Mouse (Mus musculus) heart, embryonic 16.5 days (tissue): ENCODE measurements around the gene Rsrp1. TPM values are rescaled to one million over a fixed set of nuclear protein-coding genes. Genes with fewer than 3 reads are reported as not detected.
A peak's percentile ranks its signal among the peaks of the same experiment; 100 is the strongest.

Experiments used
- ATAC-seq: fragments of 200-750 bp; cut with Nextera tagmentation; replicated peaks from 2 replicates; pipeline ENCODE4 v1.8.0; 2017; ENCODE audit warnings: moderate number of reproducible peaks; ENCODE audit not compliant: insufficient read depth, low FRiP score; ENCODE audit errors: extremely low read depth
- H3K27ac ChIP-seq: fragments of 300-500 bp; sonication (generic); 2 replicates; pipeline ENCODE4 v1.5.1; 2014; ENCODE audit warnings: mild to moderate bottlenecking, low read length, control low read depth, moderate library complexity
- H3K27me3 ChIP-seq: fragments of 300-500 bp; sonication (generic); 2 replicates; pipeline ENCODE4 v1.6.1; 2014; ENCODE audit warnings: low read length, mixed read lengths; ENCODE audit not compliant: control insufficient read depth, insufficient read depth
- H3K36me3 ChIP-seq: fragments of 300-500 bp; sonication (generic); 2 replicates; pipeline ENCODE4 v1.6.1; 2014; ENCODE audit not compliant: control insufficient read depth, insufficient read depth
- H3K4me1 ChIP-seq: fragments of 300-500 bp; sonication (generic); 2 replicates; pipeline ENCODE4 v1.6.1; 2014; ENCODE audit warnings: low read length, mixed read lengths; ENCODE audit not compliant: control insufficient read depth, insufficient read depth
- H3K4me2 ChIP-seq: fragments of 300-500 bp; sonication (generic); 2 replicates; pipeline ENCODE4 v1.6.1; 2014; ENCODE audit warnings: low read depth, mild to moderate bottlenecking, control low read depth, low read length
- H3K4me3 ChIP-seq: fragments of 300-500 bp; sonication (generic); 2 replicates; pipeline ENCODE4 v1.5.1; 2014; ENCODE audit warnings: mild to moderate bottlenecking, control low read depth, low read length
- H3K9ac ChIP-seq: fragments of 300-500 bp; sonication (generic); 2 replicates; pipeline ENCODE4 v1.6.1; 2014; ENCODE audit warnings: low read length, control low read depth
- H3K9me3 ChIP-seq: fragments of 300-500 bp; sonication (generic); replicated peaks from 2 replicates; pipeline ENCODE4 v1.6.1; 2016; ENCODE audit warnings: low read length; ENCODE audit not compliant: control insufficient read depth
- WGBS: fragments of 180-500 bp; shearing (Covaris S2); extraction: QIAGEN DNeasy Blood & Tissue Kit; methylation state at CpG from one replicate; pipeline ENCODE4 v1.1.7; 2014; 5-methylcytosine and 5-hydroxymethylcytosine counted together
- polyA plus RNA-seq: library from polyadenylated mRNA; unstranded; fragments of >200 nt; fragmentation: Nextera tagmentation; extraction: Ambion mirVana; gene quantifications from 2 replicates; pipeline ENCODE4 v1.2.1, GENCODE M21; 2015

The Rsrp1 gene
- polyA plus RNA-seq: 399 and 472 TPM in 2 replicates

- Histone ChIP-seq H3K36me3 (peaks cover 30% of the 10 kb centered on the region), H3K4me3 (peak within 1 kb of the TSS; percentile 82), H3K4me1 (peaks cover 17% of the 10 kb centered on the region), H3K4me2 (peak within 1 kb of the TSS; percentile 92), H3K27ac (peak within 1 kb of the TSS; percentile 96), H3K27me3 (no peaks in the 10 kb centered on the region), H3K9me3 (no peaks in the 10 kb centered on the region), H3K9ac (peak within 1 kb of the TSS; percentile 97)
- peak; percentile 95 for ATAC-seq
- 0% methylated on average over 64 of the region's 64 CpGs for WGBS
These were observed at the start of gene Rsrp1 for GRCm38 (mm10) chr4:134923258-134924018. Rsrp1 (plus strand) TSS chr4:134923592.

GRCm38 (mm10) chr4:134876171-134876570 lies 47.2 kb upstream of the Rsrp1 start:
- ATAC-seq: no peak
- H3K4me1 ChIP-seq: 0 out of 2 replicates have a peak, but pooled peaks cover 3% of the 10 kb centered on the region
- H3K4me3 ChIP-seq: no peak overlapping the region
- H3K9ac ChIP-seq: no peak overlapping the region
- H3K9me3 ChIP-seq: no peaks in the 10 kb centered on the region
- WGBS: 80% methylated on average over 9 of the region's 9 CpGs
- no peaks in the 10 kb centered on the region for H3K27me3 ChIP-seq
- no peak overlapping the region for H3K4me2 ChIP-seq
- no peak overlapping the region for H3K27ac ChIP-seq
- H3K36me3 ChIP-seq: no peaks in the 10 kb centered on the region

DNA sequence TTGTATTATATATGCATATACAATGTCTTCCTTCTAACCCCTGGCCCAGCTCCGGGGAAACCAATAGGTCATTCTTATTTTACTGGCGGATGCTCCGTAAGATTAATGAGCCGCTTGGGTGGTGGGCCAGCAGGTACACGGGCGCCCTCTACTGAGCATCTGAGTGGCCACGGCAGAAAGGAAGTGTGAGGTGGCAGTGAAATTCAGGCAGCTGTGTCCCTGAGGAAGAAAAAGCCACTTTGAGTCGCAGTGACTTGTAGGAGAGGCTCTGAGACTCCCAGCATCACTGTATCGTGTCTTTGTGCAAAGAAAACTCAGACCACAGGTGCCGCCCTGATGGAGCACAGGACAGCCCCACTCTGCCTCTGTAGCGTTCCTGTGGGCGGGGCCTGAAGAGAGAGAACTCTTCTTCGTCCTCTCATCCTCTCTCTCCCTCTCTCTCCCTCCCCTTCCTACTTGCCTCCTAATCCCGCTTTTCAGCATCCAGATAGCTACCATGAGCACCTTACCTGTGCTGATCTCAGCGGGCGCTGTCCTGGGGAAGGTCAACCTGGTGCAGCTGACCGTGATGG lies 43.9 kb upstream of the Rsrp1 start:
- no peaks in the 10 kb centered on the region for H3K27me3 ChIP-seq
- ATAC-seq: no peak
- peaks cover 11% of the 10 kb centered on the region; the same call in 1 of the 2 replicates for H3K4me1 ChIP-seq
- no peaks in the 10 kb centered on the region for H3K36me3 ChIP-seq
- no peak overlapping the region for H3K27ac ChIP-seq
- H3K4me3 ChIP-seq: peak overlapping the region; percentile 48
- no peaks in the 10 kb centered on the region for H3K9me3 ChIP-seq
- WGBS: 5% methylated on average over 17 of the region's 17 CpGs
- peak overlapping the region; percentile 70 for H3K4me2 ChIP-seq
- H3K9ac ChIP-seq: peak overlapping the region; percentile 53

DNA sequence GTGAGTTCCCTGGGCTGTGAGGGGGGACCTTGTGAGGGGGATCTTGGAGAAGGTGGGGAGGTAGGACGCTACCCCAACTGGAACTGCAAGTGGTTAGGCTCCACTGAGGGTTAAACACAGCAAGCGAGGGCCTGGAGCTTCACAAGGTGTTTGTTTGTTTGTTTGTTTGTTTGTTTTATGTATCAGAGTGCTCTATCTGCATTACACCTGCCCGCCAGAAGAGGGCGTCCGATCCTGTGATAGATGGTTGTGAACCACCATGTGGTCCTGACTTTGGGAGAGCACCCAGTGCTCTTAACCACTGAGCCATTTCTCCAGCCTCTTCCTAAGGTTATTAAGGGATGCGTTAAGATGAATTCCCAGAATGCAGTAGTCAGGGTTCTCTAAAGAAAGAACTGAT lies 43.4 kb upstream of the Rsrp1 start:
- Histone ChIP-seq H3K36me3 (no peaks in the 10 kb centered on the region), H3K4me2 (peak overlapping the region; percentile 70), H3K4me3 (no peak overlapping the region; the same call in 1 of the 2 replicates), H3K4me1 (peaks cover 11% of the 10 kb centered on the region; the same call in 1 of the 2 replicates), H3K27ac (no peak overlapping the region), H3K9ac (peak overlapping the region; percentile 53; the same call in 1 of the 2 replicates), H3K27me3 (no peaks in the 10 kb centered on the region), H3K9me3 (no peaks in the 10 kb centered on the region)
- 36% methylated on average over 6 of the region's 6 CpGs for WGBS
- ATAC-seq: no peak

DNA sequence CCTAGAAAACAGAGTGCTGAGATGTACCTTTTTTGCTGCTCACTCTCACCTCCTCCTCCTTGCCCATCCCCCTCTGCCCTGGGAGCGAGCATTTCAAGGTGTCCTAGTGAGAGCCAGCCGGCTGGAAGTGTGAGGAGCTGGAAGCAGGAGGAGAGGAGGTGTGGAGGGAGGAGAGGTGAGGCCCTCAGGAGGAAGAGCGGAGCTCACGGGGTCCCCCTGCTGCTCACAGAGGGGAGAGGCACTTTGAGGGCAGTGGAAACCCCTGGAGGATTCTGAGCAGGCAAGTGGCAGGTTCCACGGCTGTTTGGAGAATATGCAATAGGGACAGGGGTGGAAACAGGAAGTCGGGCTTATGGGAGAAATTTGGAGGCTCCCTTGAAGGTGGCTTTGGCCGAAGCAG lies 40.1 kb upstream of the Rsrp1 start:
- Histone ChIP-seq H3K4me1 (peaks cover 11% of the 10 kb centered on the region; the same call in 1 of the 2 replicates), H3K27me3 (no peaks in the 10 kb centered on the region), H3K4me2 (no peak overlapping the region), H3K36me3 (no peaks in the 10 kb centered on the region), H3K9me3 (no peaks in the 10 kb centered on the region), H3K27ac (peak overlapping the region; percentile 82), H3K9ac (0 out of 2 replicates have a peak overlapping the region, but pooled peaks have one; percentile 4), H3K4me3 (no peak overlapping the region)
- WGBS: 22% methylated on average over 7 of the region's 7 CpGs
- ATAC-seq: 0 out of 2 replicates have a peak, but pooled peaks have one; percentile 24

DNA sequence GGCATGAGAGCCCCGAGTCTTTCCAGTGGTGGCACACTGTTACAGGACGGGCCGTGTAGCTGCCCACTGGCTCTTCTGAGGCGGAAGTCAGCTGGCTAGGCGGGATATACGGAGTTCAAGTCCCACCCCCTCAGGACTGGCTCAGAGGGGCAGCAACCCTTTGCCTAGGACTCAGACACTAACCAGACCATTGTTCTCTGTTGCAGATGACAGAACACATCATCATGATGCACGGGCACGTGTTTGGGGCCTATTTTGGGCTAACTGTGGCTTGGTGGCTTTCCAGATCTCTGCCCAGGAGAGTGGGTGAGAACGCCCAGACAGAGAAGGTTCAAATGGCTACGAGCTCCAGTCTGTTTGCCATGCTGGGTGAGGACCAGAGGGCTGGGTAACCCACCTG lies 39.6 kb upstream of the Rsrp1 start:
- Histone ChIP-seq H3K36me3 (no peaks in the 10 kb centered on the region), H3K4me2 (peak overlapping the region; percentile 16; the same call in 1 of the 2 replicates), H3K27ac (peak overlapping the region; percentile 82), H3K4me3 (no peak overlapping the region), H3K9ac (no peak overlapping the region), H3K9me3 (0 out of 2 replicates have a peak, but pooled peaks cover under 1% of the 10 kb centered on the region), H3K27me3 (no peaks in the 10 kb centered on the region), H3K4me1 (peaks cover 11% of the 10 kb centered on the region; the same call in 1 of the 2 replicates)
- ATAC-seq: peak; percentile 83
- 54% methylated on average over 10 of the region's 10 CpGs for WGBS

GRCm38 (mm10) chr4:134884364-134884763 lies 39.0 kb upstream of the Rsrp1 start:
- ATAC-seq: no peak
- peaks cover 11% of the 10 kb centered on the region; the same call in 1 of the 2 replicates for H3K4me1 ChIP-seq
- WGBS: 67% methylated on average over 4 of the region's 4 CpGs
- H3K9me3 ChIP-seq: 0 out of 2 replicates have a peak, but pooled peaks cover 3% of the 10 kb centered on the region
- H3K4me3 ChIP-seq: no peak overlapping the region
- no peaks in the 10 kb centered on the region for H3K36me3 ChIP-seq
- peak overlapping the region; percentile 16; the same call in 1 of the 2 replicates for H3K4me2 ChIP-seq
- peak overlapping the region; percentile 82 for H3K27ac ChIP-seq
- no peak overlapping the region for H3K9ac ChIP-seq
- no peaks in the 10 kb centered on the region for H3K27me3 ChIP-seq

DNA sequence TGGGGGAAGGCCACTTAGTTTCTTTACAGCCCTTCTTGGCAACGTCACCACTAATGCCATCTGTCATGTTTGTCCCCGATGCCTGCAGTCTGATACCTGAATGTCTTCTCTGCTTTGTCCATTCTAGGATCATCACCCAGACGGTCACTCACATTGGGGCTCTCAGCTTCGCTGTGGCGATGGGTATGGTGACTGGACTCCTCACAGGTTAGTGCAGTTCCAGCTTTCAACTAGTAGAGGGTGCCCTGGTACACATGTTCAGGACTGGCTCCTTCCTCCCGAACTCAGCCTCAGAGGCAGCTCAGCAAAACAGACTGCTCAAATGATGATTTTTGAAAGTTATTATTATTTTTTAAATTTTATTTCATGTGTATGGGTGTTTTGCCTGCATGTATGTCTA lies 31.3 kb upstream of the Rsrp1 start:
- no peaks in the 10 kb centered on the region for H3K27me3 ChIP-seq
- peaks cover 13% of the 10 kb centered on the region for H3K36me3 ChIP-seq
- 75% methylated on average over 6 of the region's 6 CpGs for WGBS
- H3K4me2 ChIP-seq: no peak overlapping the region
- H3K9ac ChIP-seq: no peak overlapping the region
- no peak overlapping the region for H3K27ac ChIP-seq
- 0 out of 2 replicates have a peak, but pooled peaks cover 3% of the 10 kb centered on the region for H3K9me3 ChIP-seq
- no peak for ATAC-seq
- no peak overlapping the region for H3K4me3 ChIP-seq
- no peaks in the 10 kb centered on the region for H3K4me1 ChIP-seq

- no peaks in the 10 kb centered on the region for H3K27me3 ChIP-seq
- 92% methylated on average over 6 of the region's 6 CpGs for WGBS
These were observed 26.1 kb upstream of the Rsrp1 start for GRCm38 (mm10) chr4:134897256-134897655.

More at GRCm38 (mm10) chr4:134897256-134897655, 26.1 kb upstream of the Rsrp1 start:
- no peak overlapping the region for H3K27ac ChIP-seq
- no peaks in the 10 kb centered on the region for H3K4me1 ChIP-seq
- no peak overlapping the region for H3K9ac ChIP-seq
- H3K4me2 ChIP-seq: no peak overlapping the region
- peaks cover 41% of the 10 kb centered on the region for H3K36me3 ChIP-seq
- no peak overlapping the region for H3K4me3 ChIP-seq
- no peak for ATAC-seq
- H3K9me3 ChIP-seq: no peaks in the 10 kb centered on the region
